40 mouse cellular contexts compared by ENCODE assay signal in the genomic region with DNA sequence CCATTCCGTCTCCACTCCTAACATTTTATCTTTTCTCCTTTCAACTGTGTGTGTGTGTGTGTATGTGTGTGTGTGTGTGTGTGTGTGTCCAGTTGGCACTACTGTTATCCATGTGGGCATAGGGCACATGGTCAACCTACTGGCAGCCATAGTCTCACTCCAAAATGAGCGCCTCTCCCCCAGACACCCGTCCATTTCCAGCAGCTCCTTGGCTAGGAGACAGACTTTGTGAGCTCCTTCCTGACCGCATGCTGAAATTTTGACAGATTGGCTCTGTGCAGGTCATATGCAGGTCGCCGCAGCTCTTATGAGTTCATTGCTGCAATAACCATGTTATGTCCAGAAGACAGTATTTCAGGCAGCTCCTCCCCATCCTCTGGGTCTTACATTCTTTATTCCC. TPM values are rescaled to one million over a fixed set of nuclear protein-coding genes. Genes with fewer than 3 reads are reported as not detected.
DNase-seq lines count a peak whose midpoint lies in the region; ATAC-seq and TF ChIP-seq lines count a peak whose summit lies in the region.
"Had no signal": no experiment of that assay in that cellular context is flagged by ENCODE, and none has a peak within 500 bp of the region (broad histone marks: within the 10 kb centered on the region; RNA-seq: fewer than 3 reads in every experiment).

No protein-coding gene starts in this region.

- ATAC-seq in hindbrain, postnatal 0 days = peak; percentile 47; the same call in 1 of the 2 replicates
- no peak for ATAC-seq in hindbrain, embryonic 14.5 days (ENCODE audit: low FRiP score)
- no peak for ATAC-seq in stomach, postnatal 0 days (ENCODE audit: low FRiP score, low TSS enrichment)
- ATAC-seq: forebrain, embryonic 13.5 days; inflammation-experienced regulatory T-cells, adult 6 months; lung, postnatal 0 days; midbrain, embryonic 15.5 days; Patski had no signal

- no peak overlapping the region for H3K9ac ChIP-seq in hindbrain, postnatal 0 days (replicated peaks; ENCODE audit: low read length)
- H3K9ac ChIP-seq in hindbrain, embryonic 14.5 days = no peak overlapping the region
- no peak overlapping the region for H3K9ac ChIP-seq in stomach, postnatal 0 days (ENCODE audit: low read length)
- H3K9ac ChIP-seq: forebrain, embryonic 13.5 days; heart, embryonic 15.5 days; kidney, embryonic 15.5 days; limb, embryonic 15.5 days; liver, embryonic 13.5 days; midbrain, embryonic 15.5 days had no signal

- WGBS in hindbrain, postnatal 0 days = 75% methylated on average over 6 of the region's 6 CpGs
- 89% methylated on average over 6 of the region's 6 CpGs for WGBS in hindbrain, embryonic 14.5 days
- 70% methylated on average over 6 of the region's 6 CpGs for WGBS in stomach, postnatal 0 days

- H3K27me3 ChIP-seq in hindbrain, postnatal 0 days (ENCODE audit: insufficient read depth, low read length) = no peaks in the 10 kb centered on the region
- H3K27me3 ChIP-seq in hindbrain, embryonic 14.5 days (ENCODE audit: control insufficient read depth, insufficient read depth, low read length) = no peaks in the 10 kb centered on the region
- H3K27me3 ChIP-seq in stomach, postnatal 0 days (ENCODE audit: control insufficient read depth, insufficient read depth, low read length) = no peaks in the 10 kb centered on the region
- H3K27me3 ChIP-seq: forebrain, embryonic 13.5 days; heart, embryonic 15.5 days; kidney, embryonic 15.5 days; limb, embryonic 15.5 days; liver, embryonic 13.5 days; midbrain, embryonic 15.5 days had no signal

- H3K9me3 ChIP-seq in hindbrain, postnatal 0 days (ENCODE audit: low read length) = no peaks in the 10 kb centered on the region
- H3K9me3 ChIP-seq in hindbrain, embryonic 14.5 days (ENCODE audit: control insufficient read depth, low read length) = no peaks in the 10 kb centered on the region
- H3K9me3 ChIP-seq in stomach, postnatal 0 days (ENCODE audit: control insufficient read depth, low read length) = no peaks in the 10 kb centered on the region
- H3K9me3 ChIP-seq: forebrain, embryonic 13.5 days; heart, embryonic 10.5 days; heart, embryonic 15.5 days; kidney, embryonic 15.5 days; limb, embryonic 10.5 days; limb, embryonic 15.5 days; liver, embryonic 13.5 days; midbrain, embryonic 15.5 days had no signal

- TF ChIP-seq CTCF in hindbrain, postnatal 0 days (IDR thresholded peaks at IDR 0.05; ENCODE audit: low read depth) = no peak
- TF ChIP-seq CTCF in stomach, postnatal 0 days (IDR thresholded peaks at IDR 0.05; ENCODE audit: low read depth) = no peak

- no peak overlapping the region for H3K4me2 ChIP-seq in hindbrain, postnatal 0 days (ENCODE audit: low read depth, low read length)
- no peak overlapping the region for H3K4me2 ChIP-seq in hindbrain, embryonic 14.5 days (replicated peaks)
- no peak overlapping the region for H3K4me2 ChIP-seq in stomach, postnatal 0 days (replicated peaks; ENCODE audit: low read depth)
- H3K4me2 ChIP-seq: forebrain, embryonic 13.5 days; heart, embryonic 15.5 days; kidney, embryonic 15.5 days; limb, embryonic 15.5 days; liver, embryonic 13.5 days; midbrain, embryonic 15.5 days had no signal

- no peak overlapping the region for H3K27ac ChIP-seq in hindbrain, postnatal 0 days
- no peak overlapping the region for H3K27ac ChIP-seq in hindbrain, embryonic 14.5 days
- H3K27ac ChIP-seq in stomach, postnatal 0 days (replicated peaks) = no peak overlapping the region
- H3K27ac ChIP-seq: forebrain, embryonic 13.5 days; heart, embryonic 10.5 days; heart, embryonic 15.5 days; kidney, embryonic 15.5 days; limb, embryonic 10.5 days; limb, embryonic 15.5 days; liver, embryonic 13.5 days; macrophage; midbrain, embryonic 15.5 days had no signal

- no peaks in the 10 kb centered on the region for H3K4me1 ChIP-seq in hindbrain, postnatal 0 days (ENCODE audit: insufficient read depth, low read length)
- no peaks in the 10 kb centered on the region for H3K4me1 ChIP-seq in hindbrain, embryonic 14.5 days (replicated peaks; ENCODE audit: control insufficient read depth, insufficient read depth, low read length)
- no peaks in the 10 kb centered on the region for H3K4me1 ChIP-seq in stomach, postnatal 0 days (replicated peaks; ENCODE audit: control insufficient read depth, insufficient read depth)
- H3K4me1 ChIP-seq: forebrain, embryonic 13.5 days; heart, embryonic 10.5 days; heart, embryonic 15.5 days; kidney, embryonic 15.5 days; limb, embryonic 15.5 days; liver, embryonic 13.5 days had no signal

- no peak overlapping the region for H3K4me3 ChIP-seq in hindbrain, postnatal 0 days (ENCODE audit: low read length)
- H3K4me3 ChIP-seq in hindbrain, embryonic 14.5 days (replicated peaks; ENCODE audit: low read length) = no peak overlapping the region
- no peak overlapping the region for H3K4me3 ChIP-seq in stomach, postnatal 0 days (ENCODE audit: low read depth, low read length)
- H3K4me3 ChIP-seq: forebrain, embryonic 13.5 days; heart, embryonic 10.5 days; heart, embryonic 15.5 days; kidney, embryonic 15.5 days; limb, embryonic 10.5 days; limb, embryonic 15.5 days; liver, embryonic 13.5 days; midbrain, embryonic 15.5 days had no signal

- no peaks in the 10 kb centered on the region for H3K36me3 ChIP-seq in hindbrain, postnatal 0 days (ENCODE audit: insufficient read depth, low read length)
- H3K36me3 ChIP-seq in hindbrain, embryonic 14.5 days (replicated peaks; ENCODE audit: control insufficient read depth, insufficient read depth) = no peaks in the 10 kb centered on the region
- no peaks in the 10 kb centered on the region for H3K36me3 ChIP-seq in stomach, postnatal 0 days (ENCODE audit: control insufficient read depth, insufficient read depth, low read length)
- H3K36me3 ChIP-seq: heart, embryonic 10.5 days; heart, embryonic 15.5 days; kidney, embryonic 15.5 days; limb, embryonic 10.5 days; limb, embryonic 15.5 days; liver, embryonic 13.5 days; midbrain, embryonic 15.5 days had no signal

- TF ChIP-seq EP300 in stomach, postnatal 0 days (optimal IDR thresholded peaks at IDR 0.05) = no peak

- no peak for DNase-seq in hindbrain, postnatal 0 days (ENCODE audit: low spot score)
- DNase-seq in hindbrain, embryonic 14.5 days (ENCODE audit: low spot score) = no peak
- peak; percentile 90 for DNase-seq in cerebellum, adult 11-12 months
- DNase-seq in cerebellum, adult 9-11 months = peak; percentile 91
- DNase-seq in adrenal gland, postnatal 25 days = no peak
- DNase-seq in stomach, postnatal 0 days (ENCODE audit: low spot score) = no peak
- no peak for DNase-seq in adrenal gland, postnatal 14 days
- DNase-seq: adrenal gland, postnatal 10 days; gastrocnemius, postnatal 25 days; heart, adult 11 months; kidney, adult 18-20 months; kidney, postnatal 25 days; liver, embryonic 13.5 days; lung, adult 18-20 months; right cerebral cortex, adult 18-20 months; spleen, adult 18-20 months; thymus, adult 18-20 months; thymus, postnatal 25 days had no signal

RNA-seq across cellular contexts. Expression of gene 4933416C03Rik, which starts 32.9 kb away (rescaled TPM):
- total RNA-seq in hindbrain, postnatal 0 days (2014; rRNA removed) = not detected in 2 replicates
- polyA plus RNA-seq in hindbrain, postnatal 0 days (2015; fragmentation: Nextera tagmentation; extraction: Ambion mirVana) = 0.13 and 0.18 TPM in 2 replicates
- polyA plus RNA-seq in hindbrain, embryonic 14.5 days (2014; fragmentation: Nextera tagmentation; extraction: Ambion mirVana) = 0.40 TPM in 1 of 2 replicates, not detected in the other
- total RNA-seq in adrenal gland, postnatal 25 days (2021) = not detected in 2 replicates
- polyA plus RNA-seq in stomach, postnatal 0 days (2015; fragmentation: Nextera tagmentation; extraction: Ambion mirVana) = not detected in 2 replicates
- total RNA-seq in adrenal gland, postnatal 14 days (2021) = not detected in 2 replicates
- total RNA-seq: adrenal gland, postnatal 10 days; gastrocnemius, adult 18-20 months; gastrocnemius, postnatal 25 days; heart, postnatal 25 days; layer of hippocampus, adult 8-10 months; layer of hippocampus, postnatal 25 days; left cerebral cortex, adult 8-10 months; MEL had no signal
- polyA plus RNA-seq: brain, embryonic 14.5 days; embryonic facial prominence, embryonic 11.5 days; forebrain, embryonic 13.5 days; frontal cortex, adult 2 months; heart, embryonic 10.5 days; heart, embryonic 15.5 days; kidney, embryonic 15.5 days; limb, embryonic 10.5 days; limb, embryonic 15.5 days; liver, embryonic 13.5 days; lung, postnatal 0 days; macrophage; neural tube, embryonic 11.5 days; Patski; stomach, embryonic 16.5 days had no signal

Comparison
In these comparisons a context has a peak if more than half of its experiments do, and no peak if none do; other contexts are left out.
1. DNase-seq: peak in cerebellum, adult 11-12 months (single experiment) and cerebellum, adult 9-11 months (single experiment); none in hindbrain, postnatal 0 days (single experiment), hindbrain, embryonic 14.5 days (single experiment), adrenal gland, postnatal 25 days (single experiment), stomach, postnatal 0 days (single experiment) and adrenal gland, postnatal 14 days (single experiment).